ENCODE assay signal across 12 mouse cellular contexts in the genomic region with DNA sequence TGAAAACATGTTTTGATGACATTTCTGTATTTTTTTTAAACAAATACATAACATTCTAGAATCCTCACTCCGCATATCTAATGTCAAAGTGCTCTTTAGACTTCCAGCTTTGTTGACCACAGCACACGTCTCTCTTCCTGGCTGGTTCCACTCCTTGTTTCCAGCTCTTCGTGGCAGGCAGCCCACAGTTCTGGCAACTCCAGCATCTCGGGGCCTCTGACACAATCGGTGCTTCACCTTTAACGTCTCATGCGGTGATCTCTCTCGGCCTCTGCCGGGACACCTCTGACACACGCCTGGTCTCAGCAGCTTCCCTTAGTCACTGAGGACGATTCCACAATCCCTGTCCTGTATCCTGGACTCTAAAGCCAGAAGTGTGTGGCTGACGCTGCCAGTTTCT. TPM values are rescaled to one million over a fixed set of nuclear protein-coding genes. Genes with fewer than 3 reads are reported as not detected.
A peak's percentile ranks its signal among the peaks of the same experiment; 100 is the strongest.
DNase-seq lines count a peak whose midpoint lies in the region.
"Had no signal": no experiment of that assay in that cellular context is flagged by ENCODE, and none has a peak within 500 bp of the region (broad histone marks: within the 10 kb centered on the region; RNA-seq: fewer than 3 reads in every experiment).

No protein-coding gene starts in this region.

- intact Hi-C loops in heart, postnatal 25 days (cut with DNase I), result no loop called here
- intact Hi-C loops in heart, postnatal 10 days (cut with DNase I), result no loop called here

- peak; percentile 50 to 51 for DNase-seq in cerebellum, postnatal 14 days
- DNase-seq in cerebellum, postnatal 4 days (ENCODE audit: low spot score in 2 of 2), result no peak
- DNase-seq in heart, adult 11 months, result peak; percentile 82
- no peak for DNase-seq in heart, postnatal 25 days (ENCODE audit: low spot score)
- DNase-seq in fibroblast of lung, adult 2 months (ENCODE audit: low read depth), result peak; percentile 44
- peak; percentile 35 to 44 for DNase-seq in heart, postnatal 10 days
- no peak for DNase-seq in urinary bladder, adult 2 months (ENCODE audit: low spot score)
- DNase-seq: kidney, adult 2 months; kidney, postnatal 25 days; layer of hippocampus, adult 9-11 months; right cerebral cortex, postnatal 25 days; thymus, postnatal 36 days had no signal

RNA-seq across cellular contexts. Expression of gene Gas2l3, which starts 5.8 kb away (rescaled TPM):
- 1 to 10 TPM; 1.6 to 3.8 TPM for total RNA-seq in heart, postnatal 25 days (2021)
- 10 to 100 TPM; 12.9 to 14.6 TPM for total RNA-seq in heart, postnatal 10 days (2021)
- 3.5 and 3.6 TPM in 2 replicates for polyA plus RNA-seq in urinary bladder, adult 2 months (2012; rRNA removed)

Comparison
In these comparisons a context has a peak if more than half of its experiments do, and no peak if none do; other contexts are left out.
1. DNase-seq: peak in cerebellum, postnatal 14 days (2 of 2), heart, adult 11 months (single experiment), fibroblast of lung, adult 2 months (single experiment) and heart, postnatal 10 days (2 of 2); none in cerebellum, postnatal 4 days (0 of 2), heart, postnatal 25 days (single experiment) and urinary bladder, adult 2 months (single experiment).